Mouse (Mus musculus) limb, embryonic 10.5 days (tissue): ENCODE measurements around the gene Hyal2. TPM values are rescaled to one million over a fixed set of nuclear protein-coding genes. Genes with fewer than 3 reads are reported as not detected.

Source experiments
- DNase-seq: peaks from one replicate; pipeline ENCODE4 v3.0.0-alpha.2; 2017; ENCODE audit warnings: low spot score
- H3K27ac ChIP-seq: fragments of 300-500 bp; sonication (generic); 2 replicates; pipeline ENCODE4 v1.5.1; 2016; ENCODE audit warnings: mild to moderate bottlenecking
- H3K27me3 ChIP-seq: fragments of 300-500 bp; sonication (generic); 2 replicates; pipeline ENCODE4 v1.6.1; 2016; ENCODE audit warnings: low read depth, mild to moderate bottlenecking; ENCODE audit not compliant: poor library complexity, severe bottlenecking
- H3K36me3 ChIP-seq: fragments of 300-500 bp; sonication (generic); 2 replicates; pipeline ENCODE4 v1.6.1; 2016; ENCODE audit warnings: mild to moderate bottlenecking, moderate library complexity
- H3K4me1 ChIP-seq: fragments of 300-500 bp; sonication (generic); 2 replicates; pipeline ENCODE4 v1.6.1; 2016
- H3K4me3 ChIP-seq: fragments of 300-500 bp; sonication (generic); 2 replicates; pipeline ENCODE4 v1.5.1; 2016; ENCODE audit warnings: mild to moderate bottlenecking, moderate library complexity
- H3K9me3 ChIP-seq: fragments of 300-500 bp; sonication (generic); replicated peaks from 2 replicates; pipeline ENCODE4 v1.6.1; 2016; ENCODE audit warnings: mild to moderate bottlenecking
- WGBS: fragments of 180-500 bp; shearing (Covaris S2); methylation state at CpG from one replicate; pipeline ENCODE4 v1.1.7; 2016; 5-methylcytosine and 5-hydroxymethylcytosine counted together
- polyA plus RNA-seq: library from polyadenylated mRNA; unstranded; fragments of >200 nt; fragmentation: Nextera tagmentation; extraction: Ambion mirVana; gene quantifications from 2 replicates; pipeline ENCODE4 v1.2.1, GENCODE M21; 2016

Hyal2 gene
- polyA plus RNA-seq, 1 experiment from 2014 or later, result 160 TPM

DNA sequence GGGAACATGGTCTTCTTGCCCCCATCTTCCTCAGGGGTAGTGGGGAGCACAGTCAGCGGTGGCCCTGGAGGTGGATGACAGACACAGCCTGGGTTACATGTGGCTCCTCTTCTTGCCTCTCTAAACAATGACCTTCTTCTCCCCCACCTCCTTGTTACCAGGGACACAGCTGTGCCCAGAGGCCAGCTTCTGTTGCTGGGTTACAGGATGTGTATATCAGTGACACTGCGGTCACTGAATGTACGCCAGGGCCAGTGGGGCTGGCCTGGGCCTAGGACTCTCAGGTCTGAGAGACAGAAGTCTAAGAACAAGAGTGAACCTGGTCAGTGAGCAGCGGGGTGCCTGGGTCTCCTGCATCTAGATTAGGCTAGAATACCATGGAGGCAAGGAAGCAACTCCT lies 47.3 kb downstream of the Hyal2 start:
- Histone ChIP-seq H3K27me3 (no peaks in the 10 kb centered on the region), H3K27ac (peak overlapping the region; percentile 4; the same call in 1 of the 2 replicates), H3K9me3 (no peaks in the 10 kb centered on the region), H3K4me1 (peaks cover 26% of the 10 kb centered on the region), H3K4me3 (no peak overlapping the region), H3K36me3 (peaks cover 64% of the 10 kb centered on the region)
- DNase-seq, result no peak
- WGBS, result 84% methylated on average over 4 of the region's 4 CpGs

DNA sequence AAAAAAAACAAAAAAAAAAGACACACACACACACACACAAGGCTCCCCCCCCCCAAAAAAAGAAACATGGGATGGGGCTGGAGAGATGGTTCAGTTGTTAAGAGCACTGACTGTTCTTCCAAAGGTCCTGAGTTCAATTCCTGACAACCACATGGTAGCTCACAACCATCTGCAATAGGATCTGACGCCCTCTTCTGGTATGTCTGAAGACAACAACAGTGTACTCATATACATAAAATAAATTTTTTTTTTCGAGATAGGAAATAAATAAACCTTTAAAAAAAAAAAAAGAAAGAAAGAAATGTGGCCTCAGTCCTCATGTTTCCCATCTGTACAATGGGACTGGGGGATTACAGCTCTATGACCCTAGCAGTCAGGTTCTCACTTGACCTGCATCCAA lies 49.7 kb downstream of the Hyal2 start:
- H3K4me3 ChIP-seq, result no peak overlapping the region
- H3K27ac ChIP-seq, result no peak overlapping the region
- H3K36me3 ChIP-seq, result peaks cover 83% of the 10 kb centered on the region
- peaks cover 9% of the 10 kb centered on the region for H3K4me1 ChIP-seq
- H3K27me3 ChIP-seq, result no peaks in the 10 kb centered on the region
- DNase-seq, result no peak
- WGBS, result 85% methylated on average over 2 of the region's 2 CpGs
- no peaks in the 10 kb centered on the region for H3K9me3 ChIP-seq

DNA sequence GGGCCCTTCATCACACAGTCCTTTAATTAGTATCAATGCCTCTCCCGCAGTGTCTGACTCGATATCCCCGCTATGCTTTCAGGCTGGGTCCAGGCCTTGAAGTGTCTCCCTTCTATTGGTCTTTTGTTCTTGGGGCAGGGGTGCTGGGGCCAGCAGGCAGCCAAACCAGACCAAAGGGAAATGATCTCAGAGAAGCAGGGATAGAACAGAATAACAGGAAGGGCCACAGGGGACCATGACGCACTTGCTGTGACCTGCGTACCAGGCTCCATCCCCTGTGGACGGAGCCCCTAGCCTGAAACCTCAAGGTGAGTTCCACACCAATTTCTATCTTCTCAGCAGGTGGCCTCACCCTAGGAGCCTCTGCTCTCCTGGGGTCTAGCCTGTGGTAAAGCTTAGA lies 50.4 kb downstream of the Hyal2 start:
- DNase-seq, result no peak
- Histone ChIP-seq H3K27me3 (no peaks in the 10 kb centered on the region), H3K4me3 (no peak overlapping the region), H3K4me1 (peaks cover 3% of the 10 kb centered on the region), H3K36me3 (peaks cover 90% of the 10 kb centered on the region), H3K9me3 (no peaks in the 10 kb centered on the region), H3K27ac (no peak overlapping the region)
- WGBS, result 94% methylated on average over 6 of the region's 6 CpGs

DNA sequence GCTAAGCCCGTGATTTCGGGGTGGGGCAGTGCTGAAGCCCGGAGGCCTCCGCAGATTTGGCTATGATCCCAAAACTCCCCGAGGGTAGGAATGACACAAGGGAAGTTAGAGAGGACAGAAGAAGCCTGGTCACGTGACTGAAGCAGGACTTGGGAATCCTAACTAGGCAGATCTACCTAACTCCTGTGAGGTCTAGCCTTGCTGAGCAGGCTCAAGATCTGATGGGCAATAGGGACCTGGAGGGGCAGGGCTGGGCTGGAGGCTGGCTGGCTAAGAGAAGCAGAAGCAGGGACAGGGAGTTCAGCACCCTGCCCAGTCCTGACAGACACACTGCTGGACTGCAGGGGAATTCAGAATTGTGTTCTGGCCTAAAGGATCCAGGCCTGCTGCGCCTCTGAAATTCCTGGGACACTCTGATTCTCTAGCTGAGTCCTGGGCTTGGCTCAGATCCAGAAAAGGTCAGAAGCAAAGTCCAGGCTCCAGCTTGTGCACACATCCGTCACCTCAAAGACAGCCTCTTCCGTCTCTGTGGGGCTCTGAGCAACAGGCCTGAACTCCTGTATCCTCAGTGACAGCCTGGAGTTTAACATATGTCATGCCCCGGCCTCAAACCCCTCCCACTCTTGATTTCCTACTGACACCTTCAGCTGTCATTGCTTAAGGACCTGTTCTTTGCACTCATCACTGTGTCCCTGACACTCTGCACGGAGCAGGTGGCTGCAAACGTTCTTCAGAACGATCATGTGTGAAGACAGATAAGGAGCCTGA lies 51.2 kb downstream of the Hyal2 start:
- Histone ChIP-seq H3K36me3 (peaks cover 93% of the 10 kb centered on the region), H3K9me3 (no peaks in the 10 kb centered on the region), H3K27ac (no peak overlapping the region), H3K4me1 (no peaks in the 10 kb centered on the region), H3K27me3 (no peaks in the 10 kb centered on the region), H3K4me3 (no peak overlapping the region)
- WGBS, result 78% methylated on average over 13 of the region's 13 CpGs
- no peak for DNase-seq

- Histone ChIP-seq H3K27me3 (no peaks in the 10 kb centered on the region), H3K27ac (no peak overlapping the region), H3K4me1 (0 out of 2 replicates have a peak, but pooled peaks cover under 1% of the 10 kb centered on the region), H3K36me3 (peaks cover 93% of the 10 kb centered on the region), H3K4me3 (no peak overlapping the region), H3K9me3 (no peaks in the 10 kb centered on the region)
- DNase-seq, result no peak
- WGBS, result 87% methylated on average over 13 of the region's 13 CpGs
Observed at GRCm38 (mm10) chr9:107619546-107619879, 51.8 kb downstream of the Hyal2 start.

DNA sequence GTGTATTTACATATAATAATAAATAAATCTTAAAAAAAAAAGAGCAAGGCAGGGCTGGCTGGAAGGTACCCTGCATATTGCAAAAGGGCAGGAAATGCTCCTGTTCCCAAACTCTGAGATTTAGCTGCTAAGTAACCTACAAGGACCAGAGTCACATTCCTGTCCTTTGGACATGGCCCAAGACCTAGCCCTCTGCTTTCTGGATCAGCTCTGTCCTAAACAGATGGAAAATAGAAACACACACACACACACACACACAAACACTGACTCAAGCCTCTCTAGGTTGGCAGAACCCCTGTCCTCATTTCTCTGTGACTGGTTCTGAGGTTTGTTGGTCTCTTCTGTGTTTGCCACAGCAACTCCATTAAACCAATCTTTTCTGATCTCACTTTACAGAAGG lies 53.2 kb downstream of the Hyal2 start:
- Histone ChIP-seq H3K27me3 (no peaks in the 10 kb centered on the region), H3K4me3 (no peak overlapping the region), H3K27ac (no peak overlapping the region), H3K4me1 (peaks cover 8% of the 10 kb centered on the region), H3K36me3 (peaks cover 93% of the 10 kb centered on the region), H3K9me3 (no peaks in the 10 kb centered on the region)
- no peak for DNase-seq

Other genes starting within 250 kb of the Hyal2 start
- 10.3 and 12.2 TPM in 2 replicates for gene Hemk1, start 229.6 kb upstream of the Hyal2 start, polyA plus RNA-seq
- 0.72 and 0.74 TPM in 2 replicates for gene 6430571L13Rik, start 227.3 kb upstream of the Hyal2 start, polyA plus RNA-seq
- 0.20 and 0.34 TPM in 2 replicates for gene Cacna2d2, start 168.3 kb upstream of the Hyal2 start, polyA plus RNA-seq
- gene Tmem115, start 34.0 kb upstream of the Hyal2 start, polyA plus RNA-seq, result 41.3 and 43.5 TPM in 2 replicates
- gene Cyb561d2, start 25.8 kb upstream of the Hyal2 start, polyA plus RNA-seq, result 13.2 and 15.8 TPM in 2 replicates
- gene Nprl2, start 25.7 kb upstream of the Hyal2 start, polyA plus RNA-seq, result 34.0 and 37.3 TPM in 2 replicates
- gene Zmynd10, start 20.6 kb upstream of the Hyal2 start, polyA plus RNA-seq, result 0.25 and 0.33 TPM in 2 replicates
- gene Rassf1, start 16.4 kb upstream of the Hyal2 start, polyA plus RNA-seq, result 55.3 and 57.4 TPM in 2 replicates
- 60.4 and 62.5 TPM in 2 replicates for gene Tusc2, start 4.7 kb upstream of the Hyal2 start, polyA plus RNA-seq
- gene Hyal1, start 9.0 kb downstream of the Hyal2 start, polyA plus RNA-seq, result 7.9 and 10.2 TPM in 2 replicates
- 20.1 and 22.5 TPM in 2 replicates for gene Naa80, start 10.9 kb downstream of the Hyal2 start, polyA plus RNA-seq
- 0.56 and 0.82 TPM in 2 replicates for gene Hyal3, start 12.9 kb downstream of the Hyal2 start, polyA plus RNA-seq
- 55.0 and 69.4 TPM in 2 replicates for gene Ifrd2, start 19.7 kb downstream of the Hyal2 start, polyA plus RNA-seq
- 2.2 and 3.6 TPM in 2 replicates for gene Sema3b, start 41.3 kb downstream of the Hyal2 start, polyA plus RNA-seq
- 355 and 403 TPM in 2 replicates for gene Gnai2, start 67.4 kb downstream of the Hyal2 start, polyA plus RNA-seq
- 3.9 and 4.3 TPM in 2 replicates for gene Slc38a3, start 101.6 kb downstream of the Hyal2 start, polyA plus RNA-seq
- gene Gnat1, start 111.8 kb downstream of the Hyal2 start, polyA plus RNA-seq, result 2.6 and 3.3 TPM in 2 replicates
- 31.7 and 33.6 TPM in 2 replicates for gene Sema3f, start 142.5 kb downstream of the Hyal2 start, polyA plus RNA-seq
- 164 and 214 TPM in 2 replicates for gene Rbm5, start 203.1 kb downstream of the Hyal2 start, polyA plus RNA-seq